Mouse (Mus musculus) fibroblast of lung, adult 2 months (primary cell): ENCODE data around the gene Nbeal2.

Source experiments
- DNase-seq: peaks from one replicate; pipeline ENCODE4 v3.0.0-alpha.2; 2011; ENCODE audit warnings: low read depth

The Nbeal2 gene

DNA sequence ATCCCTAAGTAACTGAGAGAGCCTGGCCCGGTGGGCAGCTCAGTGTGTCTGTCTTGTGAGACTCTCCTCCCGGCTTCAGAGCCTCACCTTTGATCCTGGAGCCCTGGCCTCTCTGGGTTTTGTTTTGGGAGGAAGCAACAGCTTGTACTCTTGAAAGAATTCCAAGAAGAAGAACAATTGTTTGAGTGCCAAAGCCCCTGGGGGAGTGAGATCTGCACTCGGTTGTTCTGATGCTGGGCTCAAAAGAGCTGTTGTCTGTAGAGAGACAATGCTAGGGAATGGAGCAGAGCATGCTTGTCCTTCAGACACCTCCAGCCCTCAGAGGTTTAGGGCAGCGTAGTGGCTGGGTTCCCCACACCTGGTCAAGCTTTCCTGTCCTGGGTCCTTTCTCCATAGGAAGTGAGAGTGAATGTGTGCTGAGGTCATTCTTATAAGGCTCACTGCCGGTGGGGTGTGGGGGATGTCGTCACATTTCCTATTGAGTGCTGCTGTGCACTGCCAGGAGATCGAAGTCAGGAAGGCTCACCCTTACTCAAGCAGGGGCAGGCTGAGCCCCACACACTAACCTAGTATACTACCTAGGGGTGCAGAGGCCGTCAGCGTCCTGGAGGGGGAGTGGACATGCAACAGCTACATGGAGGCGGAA is 19.3 kb upstream of the Nbeal2 start:
- no peak for DNase-seq

DNA sequence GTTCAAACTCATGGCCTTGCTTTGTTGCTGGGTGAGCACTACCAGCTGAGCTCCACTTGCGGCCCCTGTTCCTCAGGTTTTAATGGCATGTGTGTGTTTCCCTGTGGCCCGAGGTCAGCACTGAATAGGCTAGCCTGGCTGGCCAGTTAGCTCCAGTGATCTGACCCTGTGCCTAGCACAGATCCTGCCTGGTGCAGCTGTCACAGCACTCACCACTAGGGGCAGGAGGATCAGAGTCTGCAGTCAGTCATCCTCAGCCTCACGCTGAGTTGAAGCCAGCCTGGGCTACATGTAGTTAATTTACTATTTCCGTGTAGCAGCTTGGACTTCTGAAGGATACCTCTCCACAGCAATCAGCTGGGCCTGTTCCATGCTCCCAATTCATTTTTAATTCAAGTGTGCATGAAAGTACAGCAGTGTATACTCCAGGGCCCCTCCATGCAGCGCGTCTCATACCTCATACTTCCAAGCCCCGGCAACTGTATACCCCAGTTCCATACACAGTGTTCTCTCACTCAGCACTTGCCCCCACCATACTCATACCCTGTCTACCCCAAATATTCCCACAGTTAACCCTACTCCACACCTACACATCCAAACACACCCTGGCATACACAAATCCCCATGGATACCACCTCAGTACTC is 18.6 kb upstream of the Nbeal2 start:
- DNase-seq = no peak

DNA sequence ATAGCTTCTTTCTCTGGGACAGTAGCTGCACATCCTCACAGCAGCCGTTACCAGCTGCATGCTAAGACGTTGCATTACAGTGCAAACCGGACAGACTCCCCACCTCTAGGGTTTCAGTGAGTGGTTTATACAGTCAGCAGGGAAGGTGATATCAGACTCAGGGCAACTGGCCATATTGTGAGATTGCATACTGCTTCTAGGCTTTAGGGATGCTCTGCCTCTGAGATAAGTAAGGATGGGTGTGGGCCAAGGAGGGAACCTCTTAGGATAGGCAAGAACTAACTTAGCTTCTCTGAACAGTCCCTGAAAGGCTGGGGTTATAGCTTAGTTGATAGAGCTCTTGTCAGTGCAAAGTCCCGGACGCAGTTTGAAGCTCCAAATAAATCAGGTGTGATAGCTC is 15.8 kb upstream of the Nbeal2 start:
- DNase-seq = no peak

DNA sequence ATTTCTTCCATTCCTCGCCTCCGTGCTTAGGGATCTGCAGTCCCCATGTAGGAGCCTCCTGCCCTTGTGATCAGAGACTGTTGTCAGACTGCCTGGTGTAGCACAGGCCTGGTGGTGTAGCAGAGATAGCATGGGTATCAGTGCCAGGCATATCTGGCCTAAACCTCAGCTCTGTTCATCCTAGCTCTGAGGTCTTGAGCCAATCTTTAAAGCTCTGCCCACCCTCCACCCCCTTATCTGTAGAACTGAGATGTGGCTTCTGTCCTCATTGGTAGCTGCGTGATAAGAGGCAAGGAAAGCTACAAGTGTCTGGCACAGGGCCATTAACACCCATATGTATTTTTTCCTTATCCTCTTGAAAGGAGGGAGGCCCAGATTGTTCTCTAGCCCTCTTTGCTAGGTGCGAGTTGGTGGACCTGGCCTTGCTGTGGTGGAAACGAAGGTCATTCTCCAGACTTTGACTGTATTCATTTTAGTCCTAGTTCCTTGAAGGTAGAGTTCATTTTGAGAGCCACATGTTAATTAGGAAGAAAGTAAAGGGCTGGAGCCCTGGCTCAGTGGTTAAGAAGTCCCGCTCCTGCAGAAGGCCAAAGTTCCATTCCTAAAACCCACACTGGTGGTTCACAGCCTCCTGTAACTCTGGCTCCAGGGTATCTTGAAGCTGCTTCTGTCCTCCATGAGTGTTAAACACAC is 14.8 kb upstream of the Nbeal2 start:
- no peak for DNase-seq

DNA sequence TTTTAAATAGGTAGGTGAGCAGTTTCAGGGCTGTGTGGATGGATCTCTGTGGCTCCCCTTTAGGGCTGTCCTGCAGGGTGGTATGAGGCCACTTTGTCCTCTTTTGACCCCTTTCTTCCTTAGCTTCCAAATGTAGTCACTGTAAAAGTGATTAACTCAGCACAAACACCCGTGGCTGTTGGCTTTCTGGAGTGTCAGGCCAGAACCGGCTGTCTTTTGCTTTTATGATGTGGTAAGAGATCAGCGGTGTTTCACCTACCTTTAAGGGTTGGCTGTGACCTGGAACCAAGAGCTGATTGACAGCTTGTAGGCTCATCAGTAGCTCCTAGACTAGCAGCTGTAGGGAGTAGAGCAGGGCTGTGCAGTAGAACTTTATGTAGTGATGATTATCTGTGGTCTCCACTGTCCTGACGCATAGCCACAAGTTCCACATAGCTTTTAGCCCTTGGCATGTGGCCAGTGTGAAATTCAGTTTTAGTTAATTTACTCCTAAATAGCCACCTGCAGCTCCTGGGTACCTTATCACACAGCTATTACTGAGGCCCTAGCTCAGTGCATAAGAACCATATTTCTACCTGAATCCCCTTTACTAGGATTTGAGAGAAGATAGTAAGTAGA is 13.4 kb upstream of the Nbeal2 start:
- no peak for DNase-seq

DNA sequence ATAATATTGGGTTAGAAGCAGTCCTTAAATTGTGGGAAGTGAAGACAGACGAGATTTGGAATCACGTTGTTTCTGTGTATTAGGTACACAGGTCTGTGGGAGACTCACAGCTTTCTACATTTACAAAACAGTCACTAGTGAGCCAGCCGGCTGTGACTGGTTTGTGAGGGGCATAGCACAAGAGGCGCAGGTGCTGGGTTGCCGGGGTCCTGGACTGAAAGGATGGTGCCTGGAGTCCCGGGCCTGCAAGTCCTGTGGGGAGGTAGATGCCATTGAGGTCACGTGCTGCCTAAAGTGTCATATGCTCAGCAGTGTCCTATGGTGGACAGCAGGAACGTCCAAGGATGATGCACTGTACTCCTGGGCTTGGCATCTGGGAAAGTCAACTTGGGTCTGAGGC is 12.4 kb upstream of the Nbeal2 start:
- DNase-seq = no peak

DNA sequence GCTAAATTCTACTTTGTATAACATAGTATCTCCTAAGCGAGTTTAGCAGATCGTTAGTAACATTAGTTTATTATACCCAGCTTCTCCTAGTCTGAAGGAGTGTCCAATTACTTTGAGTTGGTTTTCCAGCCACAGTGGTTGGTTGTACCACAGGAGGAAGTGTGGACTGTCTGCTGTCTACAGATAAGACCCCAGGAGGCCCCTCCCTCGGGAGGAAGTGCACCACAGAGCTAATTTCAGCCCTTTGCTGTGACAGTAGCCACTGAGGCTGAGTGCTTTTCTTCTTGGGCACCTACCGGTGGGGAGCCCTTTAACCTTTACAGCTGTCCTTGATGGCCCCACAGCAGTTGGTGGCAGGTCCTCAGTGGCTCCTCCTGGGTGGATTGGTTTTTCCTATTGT is 12.0 kb upstream of the Nbeal2 start:
- DNase-seq = no peak

DNA sequence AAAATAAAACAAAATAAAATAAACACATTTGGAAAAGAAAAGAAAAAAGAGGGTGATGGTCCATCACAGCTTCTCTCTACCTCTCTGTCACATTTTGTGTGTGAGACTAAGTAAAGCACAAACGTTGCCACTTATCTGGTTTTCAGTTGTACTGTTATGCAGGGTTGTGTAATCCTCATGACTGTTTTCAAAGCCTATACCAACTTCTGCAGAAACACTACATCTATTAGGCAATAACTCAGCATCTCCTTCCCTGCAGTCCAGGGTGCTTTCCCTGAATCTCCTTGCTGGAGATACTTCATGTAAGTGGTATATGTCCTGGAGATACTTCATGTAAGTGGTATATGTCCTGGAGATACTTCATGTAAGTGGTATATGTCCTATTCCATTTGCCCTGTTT is 8.9 kb upstream of the Nbeal2 start:
- DNase-seq = no peak

DNA sequence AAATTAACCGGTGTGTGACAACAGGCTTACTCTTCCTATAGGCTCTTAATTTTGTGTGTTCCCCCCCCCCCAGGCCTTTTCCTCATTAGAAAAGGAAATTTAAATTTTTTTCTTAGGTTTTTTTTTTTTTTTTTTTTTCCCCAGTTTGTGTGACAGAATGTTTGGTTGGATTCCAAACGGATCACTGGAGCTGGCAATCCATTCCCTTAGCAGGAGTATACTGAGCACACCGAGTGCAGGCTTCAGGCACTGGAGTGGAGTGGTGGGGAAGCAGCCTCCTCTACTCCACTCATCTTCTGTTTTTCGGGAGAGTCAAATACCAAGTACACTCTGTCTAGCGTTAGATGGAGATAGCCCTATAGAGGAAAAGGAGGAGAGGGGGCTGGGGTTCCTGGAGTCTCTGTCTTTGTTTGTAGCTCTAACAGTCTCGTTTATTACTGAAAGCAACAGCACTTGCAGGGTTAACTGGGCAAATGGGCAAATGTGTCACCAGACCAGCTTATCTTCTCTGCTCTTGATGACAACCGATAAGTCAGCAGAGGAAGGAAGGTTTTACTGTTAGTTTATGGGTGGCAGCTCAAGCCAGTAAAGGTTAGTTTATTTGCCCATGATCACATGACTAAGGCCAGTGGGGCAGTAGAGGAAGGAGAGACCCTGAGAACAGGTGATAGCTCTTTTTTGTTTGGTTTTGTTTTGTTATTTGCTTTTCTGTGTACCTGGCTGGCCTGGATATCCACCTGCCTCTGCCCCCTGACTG is 7.1 kb upstream of the Nbeal2 start:
- DNase-seq = no peak

DNA sequence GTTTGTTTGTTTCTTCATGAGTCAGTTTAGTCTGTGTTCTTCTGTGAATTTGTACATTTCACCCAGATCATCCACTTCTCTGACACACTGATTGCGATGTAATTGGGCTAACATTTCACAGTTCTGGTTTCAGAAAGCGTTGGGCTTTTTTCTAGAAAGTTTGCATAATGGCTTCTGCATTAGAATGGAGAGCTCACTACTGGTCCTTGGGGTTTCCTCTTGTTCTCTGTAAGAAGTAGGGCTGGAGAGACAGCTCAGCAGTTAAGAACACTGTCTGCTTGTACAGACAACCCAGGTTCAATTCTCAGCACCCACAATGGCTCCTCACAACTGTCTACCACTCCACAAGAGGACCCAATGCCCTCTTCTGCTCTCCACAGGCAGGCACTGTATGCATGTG is 6.2 kb upstream of the Nbeal2 start:
- DNase-seq = no peak

DNA sequence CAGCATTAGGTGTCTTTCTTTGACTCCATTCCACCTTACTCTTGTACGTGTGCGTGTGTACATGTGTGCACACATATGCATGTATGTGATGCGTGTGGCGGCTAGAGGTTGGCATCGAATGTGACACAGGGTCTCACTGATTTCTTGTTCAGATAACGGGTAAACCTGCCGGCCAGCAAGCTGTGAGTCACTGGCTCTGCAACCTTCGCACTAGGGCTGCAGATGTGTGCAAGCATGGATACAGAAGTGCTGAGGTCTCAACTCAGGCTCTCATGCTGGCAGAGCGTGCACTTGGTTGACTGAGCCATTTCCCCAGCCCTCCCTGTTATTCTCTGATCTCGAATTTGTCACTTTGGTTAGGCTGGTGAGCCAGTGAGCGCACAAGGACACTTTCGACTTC is 5.6 kb upstream of the Nbeal2 start:
- no peak for DNase-seq

DNA sequence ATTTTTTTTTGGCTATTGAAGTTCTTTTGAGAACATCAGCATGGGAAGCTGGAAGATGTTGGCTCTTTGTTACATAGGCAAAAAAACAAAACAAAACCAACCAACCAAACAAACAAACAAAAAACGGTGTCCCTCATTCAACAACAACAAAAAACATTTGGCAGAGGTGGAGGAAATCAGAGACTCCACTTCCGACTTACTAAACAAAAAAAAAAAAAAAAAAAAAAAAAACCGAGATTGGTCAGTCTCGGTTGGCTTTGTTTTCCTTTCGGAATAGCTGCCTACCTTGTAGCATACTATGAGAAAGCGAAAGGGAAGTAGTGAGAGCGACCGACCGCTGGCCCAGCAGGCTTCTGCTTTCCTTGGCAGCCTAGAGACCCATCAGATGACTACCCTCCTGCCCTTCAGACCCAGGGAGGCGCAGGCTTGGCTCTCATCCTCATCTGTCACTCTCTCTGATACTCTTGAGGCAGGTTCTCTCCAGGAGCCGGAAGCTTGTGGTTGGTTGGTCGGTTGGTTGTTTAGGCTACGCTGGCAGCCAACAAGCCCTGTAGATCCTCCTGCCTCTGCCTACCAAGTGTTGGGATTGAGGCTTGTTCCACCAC is 3.6 kb upstream of the Nbeal2 start:
- DNase-seq = no peak

DNA sequence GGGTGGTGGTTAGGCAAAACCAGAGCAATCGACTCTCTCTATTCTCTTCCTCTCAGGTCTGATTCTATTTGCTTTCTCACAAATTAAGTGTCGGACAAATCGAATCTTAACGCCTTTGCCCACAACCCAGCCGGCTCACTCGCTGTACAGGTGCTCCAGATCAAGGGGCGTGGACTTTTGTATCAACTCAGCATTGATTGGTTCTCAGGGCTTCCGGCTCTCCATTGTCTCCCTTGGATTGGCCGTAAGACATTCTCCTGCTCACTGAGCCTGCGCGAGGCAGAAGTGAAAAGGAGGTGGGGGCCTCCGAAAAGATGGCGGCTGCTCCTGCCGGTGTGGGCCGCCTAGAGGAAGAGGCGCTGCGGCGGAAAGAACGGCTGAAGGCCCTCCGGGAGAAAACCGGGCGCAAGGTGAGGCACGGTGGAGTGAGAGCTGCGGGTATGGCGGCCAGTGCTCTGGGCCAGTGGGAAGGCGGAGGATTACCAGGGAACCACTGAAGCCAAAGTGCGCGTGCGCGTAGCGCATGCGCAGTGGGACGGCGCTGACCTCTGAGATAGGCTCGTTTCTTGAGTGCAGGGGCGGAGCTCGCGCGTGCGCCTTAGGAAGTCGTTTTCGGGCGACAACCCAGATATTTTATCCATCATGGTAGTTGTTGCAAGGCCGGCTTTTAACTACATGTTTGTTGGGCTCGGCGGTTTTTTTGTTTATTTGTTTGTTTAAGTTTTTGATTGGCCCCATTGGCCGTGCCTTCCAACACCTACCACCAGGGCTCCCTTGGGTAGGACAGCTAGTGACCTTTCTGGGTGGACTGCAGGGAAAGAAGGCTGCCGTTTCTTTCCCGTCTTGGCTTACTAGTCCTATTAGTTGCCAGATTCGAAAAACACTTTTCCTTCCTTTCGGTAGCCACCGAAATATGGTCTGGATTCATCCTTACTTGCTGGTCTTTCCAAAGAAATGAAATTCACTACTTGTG is 2.6 kb upstream of the Nbeal2 start, which contains the start of gene Ccdc12:
Gene Ccdc12, plus strand, starts transcription at position 255 of the 973 bp plus-strand sequence.
- DNase-seq = peak; percentile 91

DNA sequence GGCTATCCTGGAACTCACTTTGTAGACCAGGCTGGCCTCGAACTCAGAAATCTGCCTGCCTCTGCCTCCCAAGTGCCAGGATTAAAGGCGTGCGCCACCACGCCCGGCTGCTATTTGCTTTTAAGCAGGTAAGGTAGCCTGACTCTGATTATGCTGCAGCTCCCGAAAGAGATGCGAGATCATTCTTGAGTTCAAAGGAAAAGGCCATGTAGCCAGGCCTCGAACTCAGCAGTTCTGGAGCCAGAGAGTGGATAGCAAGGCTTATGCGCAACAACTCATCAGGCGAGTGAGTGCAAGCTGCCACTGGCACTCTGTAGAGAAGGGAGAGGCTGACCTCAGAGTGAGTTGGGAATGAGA is 1.7 kb upstream of the Nbeal2 start:
- DNase-seq = no peak

DNA sequence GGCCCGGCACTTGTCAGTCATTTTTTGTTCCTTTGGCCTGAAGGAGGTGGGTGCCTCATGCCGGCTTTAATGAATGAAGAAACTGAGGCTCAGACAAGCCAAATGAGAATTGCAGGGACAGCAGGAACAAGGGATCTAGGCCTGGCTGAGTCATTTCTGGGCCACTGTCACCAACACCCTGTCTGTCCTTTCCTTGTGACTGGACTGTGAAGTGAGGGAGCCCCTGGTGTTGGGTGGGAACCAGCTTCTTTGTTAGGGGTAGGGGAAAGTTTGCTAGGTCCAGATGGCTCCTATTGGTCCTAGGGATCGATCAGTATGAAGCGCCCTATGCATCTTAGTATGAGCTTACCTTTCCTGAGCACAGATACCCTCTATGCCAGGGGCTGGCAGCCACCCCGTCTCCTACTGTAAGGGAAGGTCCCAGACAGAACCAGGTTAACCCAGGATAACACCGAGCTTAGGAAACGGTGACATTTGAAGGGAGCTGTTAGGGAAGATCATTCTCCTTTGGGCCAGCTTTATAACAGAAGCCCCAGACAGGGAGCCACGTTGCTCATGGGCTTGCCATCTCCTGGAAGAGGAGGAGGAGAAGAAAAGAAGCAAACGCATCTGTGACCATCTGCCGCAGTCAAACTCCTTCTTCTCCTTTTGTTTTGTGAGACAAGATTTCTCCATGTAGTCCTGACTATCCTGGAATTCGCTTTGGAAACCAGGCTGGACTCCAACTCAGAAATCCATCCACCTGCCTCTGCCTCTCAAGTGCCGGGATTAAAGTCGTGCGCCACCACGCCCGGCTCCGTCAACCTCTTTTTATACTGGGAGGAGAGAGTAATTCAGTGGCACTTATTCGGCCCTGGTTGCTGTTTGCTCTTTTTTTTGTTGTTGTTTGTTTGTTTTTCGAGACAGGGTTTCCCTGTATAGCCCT is 1.0 kb upstream of the Nbeal2 start:
- DNase-seq = no peak

DNA sequence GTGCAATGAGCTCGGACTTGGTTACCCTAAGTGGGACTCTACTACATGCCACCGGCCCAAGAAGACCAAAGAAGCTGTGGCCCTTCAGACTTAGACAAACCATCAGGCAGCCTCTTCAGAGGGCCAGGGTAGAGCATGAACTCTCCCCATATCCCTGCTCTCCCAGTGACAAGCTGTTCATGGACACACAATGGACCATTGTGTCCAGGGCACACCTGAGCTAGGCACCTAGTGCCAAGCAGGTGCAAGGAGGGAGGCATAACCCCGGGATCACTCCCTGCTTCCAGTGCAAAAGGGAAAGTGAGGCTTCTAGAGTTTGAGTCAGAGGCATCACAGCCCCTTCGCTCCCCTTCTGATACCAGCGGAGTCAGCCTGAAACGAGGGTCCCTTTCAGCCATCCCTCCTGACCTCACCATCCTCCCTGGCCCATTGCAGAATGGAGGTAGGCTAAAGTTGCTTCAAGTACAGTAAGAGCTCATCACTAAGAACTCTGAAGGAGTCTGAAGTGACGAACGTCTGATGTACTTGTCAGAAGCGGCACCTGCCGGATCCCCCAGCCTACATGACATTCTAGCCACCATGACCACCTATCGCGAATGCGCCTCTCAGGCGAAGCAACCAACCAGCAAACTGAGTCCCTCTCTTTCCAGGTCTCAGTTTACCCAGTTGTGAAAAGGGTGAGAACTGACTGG is 852 bp downstream of the Nbeal2 start:
- no peak for DNase-seq

DNA sequence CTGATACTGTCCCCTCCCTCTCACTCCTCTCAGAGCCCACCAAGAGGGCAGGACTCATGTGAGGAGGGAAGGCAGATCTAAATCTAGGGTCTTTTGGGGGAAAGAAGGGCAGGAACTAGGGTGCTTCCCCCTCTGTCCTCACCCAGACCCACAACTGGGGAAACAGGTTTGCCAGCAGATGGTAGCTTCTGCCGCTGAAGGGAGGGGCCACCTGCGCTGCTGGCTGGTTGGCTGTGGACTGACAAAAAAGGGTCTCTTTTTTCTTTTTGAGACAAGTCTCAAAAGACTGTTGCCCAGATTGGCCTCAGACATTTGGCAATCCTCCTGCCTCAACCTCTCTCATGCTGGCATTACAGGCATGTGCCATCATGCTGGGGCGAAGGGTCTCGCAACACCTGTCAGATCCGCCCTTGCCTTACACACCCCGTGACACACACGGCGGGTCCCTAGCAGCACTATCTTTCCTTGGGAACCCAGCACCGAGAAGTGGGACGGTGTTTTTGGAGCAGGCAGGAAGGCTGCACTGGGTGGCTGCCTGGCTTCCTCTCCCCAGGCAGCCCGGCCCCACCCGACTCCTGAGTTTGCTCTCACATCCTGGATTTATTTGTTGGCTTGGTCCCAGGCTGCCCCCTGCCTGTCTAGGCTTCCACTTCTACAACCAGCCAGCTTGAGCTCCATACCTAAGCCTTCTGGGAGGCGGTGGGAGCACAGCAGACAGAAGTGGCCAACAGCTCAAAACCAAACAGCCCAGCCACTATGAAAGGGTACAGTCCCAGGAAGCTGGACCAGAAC is 1.8 kb downstream of the Nbeal2 start:
- no peak for DNase-seq

DNA sequence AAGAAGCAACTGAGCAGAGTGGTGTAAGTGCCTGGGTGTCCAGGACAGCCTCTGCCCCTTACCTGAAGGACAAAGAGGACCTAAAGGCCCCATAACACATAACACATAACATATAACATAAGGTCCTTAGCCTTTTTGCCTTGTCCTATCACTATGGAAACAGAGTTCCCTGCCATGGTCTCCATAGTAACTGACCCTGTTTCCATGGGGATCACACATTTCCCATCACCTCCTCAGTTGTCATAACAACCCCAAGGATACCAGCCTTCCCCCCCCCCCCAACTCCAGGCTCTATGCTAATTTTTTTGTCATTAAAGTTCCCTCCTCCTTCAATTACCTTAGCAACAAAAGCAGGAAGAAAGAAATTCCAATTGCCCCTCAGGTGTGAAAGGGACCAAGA is 4.2 kb downstream of the Nbeal2 start:
- DNase-seq = no peak
